Mouse (Mus musculus): ENCODE measurements at regions not wholly inside any gene's neighbourhood (a gene's known extent, or its start where the extent isn't known, plus 50 kb on each side); places are given as distances from the start of the nearest gene placed in this dataset.
"Not testable (repeated sequence)": the region's sequence is repeated elsewhere in the genome, so short reads cannot be mapped to it uniquely, and the experiment has no call there.

GRCm38 (mm10) chr15:42068207-42068831 is 1934.2 kb downstream of the 9330182O14Rik start:
- in situ Hi-C loops (cut with MboI; ENCODE audit: low sequenced_read_pairs) = no loop called here

- in situ Hi-C loops (cut with MboI; ENCODE audit: low sequenced_read_pairs) = no loop called here
Observed at GRCm38 (mm10) chr15:42069072-42069471, 1934.9 kb downstream of the 9330182O14Rik start.

- in situ Hi-C loops (cut with MboI; ENCODE audit: low sequenced_read_pairs) = no loop called here
Observed at GRCm38 (mm10) chr15:42073486-42073885, 1939.3 kb downstream of the 9330182O14Rik start.

- in situ Hi-C loops (cut with MboI; ENCODE audit: low sequenced_read_pairs) = no loop called here
Observed at GRCm38 (mm10) chr15:42082436-42082835, 1948.3 kb downstream of the 9330182O14Rik start.

GRCm38 (mm10) chr15:42100730-42101129 is 1966.6 kb downstream of the 9330182O14Rik start:
- in situ Hi-C loops (cut with MboI; ENCODE audit: low sequenced_read_pairs) = no loop called here

- in situ Hi-C loops (cut with MboI; ENCODE audit: low sequenced_read_pairs) = no loop called here
Observed at GRCm38 (mm10) chr15:42104816-42105215, 1970.7 kb downstream of the 9330182O14Rik start.

GRCm38 (mm10) chr15:42107106-42107505 is 1972.9 kb downstream of the 9330182O14Rik start:
- in situ Hi-C loops (cut with MboI; ENCODE audit: low sequenced_read_pairs) = no loop called here

GRCm38 (mm10) chr15:42111811-42112210 is 1977.6 kb downstream of the 9330182O14Rik start:
- in situ Hi-C loops (cut with MboI; ENCODE audit: low sequenced_read_pairs) = no loop called here

GRCm38 (mm10) chr15:42127471-42127870 is 1993.3 kb downstream of the 9330182O14Rik start:
- in situ Hi-C loops (cut with MboI; ENCODE audit: low sequenced_read_pairs) = no loop called here

GRCm38 (mm10) chr15:42128976-42129375 is 1994.8 kb downstream of the 9330182O14Rik start:
- in situ Hi-C loops (cut with MboI; ENCODE audit: low sequenced_read_pairs) = no loop called here

- in situ Hi-C loops (cut with MboI; ENCODE audit: low sequenced_read_pairs) = no loop called here
Observed at GRCm38 (mm10) chr15:42166546-42166945, 2032.4 kb downstream of the 9330182O14Rik start.

- in situ Hi-C loops (cut with MboI; ENCODE audit: low sequenced_read_pairs) = not testable (repeated sequence)
Observed at GRCm38 (mm10) chr15:42177766-42178165, 2043.6 kb downstream of the 9330182O14Rik start.

- in situ Hi-C loops (cut with MboI; ENCODE audit: low sequenced_read_pairs) = no loop called here
Observed at GRCm38 (mm10) chr15:42207187-42207846, 2073.2 kb downstream of the 9330182O14Rik start.

GRCm38 (mm10) chr15:42219496-42219895 is 2085.3 kb downstream of the 9330182O14Rik start:
- in situ Hi-C loops (cut with MboI; ENCODE audit: low sequenced_read_pairs) = no loop called here

GRCm38 (mm10) chr15:42220005-42220404 is 2085.8 kb downstream of the 9330182O14Rik start:
- in situ Hi-C loops (cut with MboI; ENCODE audit: low sequenced_read_pairs) = no loop called here

GRCm38 (mm10) chr15:42225006-42225405 is 2090.8 kb downstream of the 9330182O14Rik start:
- in situ Hi-C loops (cut with MboI; ENCODE audit: low sequenced_read_pairs) = no loop called here

- in situ Hi-C loops (cut with MboI; ENCODE audit: low sequenced_read_pairs) = no loop called here
Observed at GRCm38 (mm10) chr15:42231692-42232091, 2097.5 kb downstream of the 9330182O14Rik start.

- in situ Hi-C loops (cut with MboI; ENCODE audit: low sequenced_read_pairs) = no loop called here
Observed at GRCm38 (mm10) chr15:42246812-42247211, 2112.6 kb downstream of the 9330182O14Rik start.

- in situ Hi-C loops (cut with MboI; ENCODE audit: low sequenced_read_pairs) = no loop called here
Observed at GRCm38 (mm10) chr15:42252730-42253330, 2118.7 kb downstream of the 9330182O14Rik start.

- in situ Hi-C loops (cut with MboI; ENCODE audit: low sequenced_read_pairs) = no loop called here
Observed at GRCm38 (mm10) chr15:42256343-42256742, 2122.2 kb downstream of the 9330182O14Rik start.

GRCm38 (mm10) chr15:42275117-42275516 is 2141.0 kb downstream of the 9330182O14Rik start:
- in situ Hi-C loops (cut with MboI; ENCODE audit: low sequenced_read_pairs) = no loop called here

- in situ Hi-C loops (cut with MboI; ENCODE audit: low sequenced_read_pairs) = no loop called here
Observed at GRCm38 (mm10) chr15:42277247-42277646, 2143.1 kb downstream of the 9330182O14Rik start.

All from CH12F3 (cell line).